Mouse (Mus musculus): ENCODE measurements around the gene Magi3.
A peak's percentile ranks its signal among the peaks of the same experiment; 100 is the strongest.

The Magi3 gene

GRCm38 (mm10) chr3:104220295-104220965 lies at the start of gene Magi3:
TSS of gene Magi3 (minus strand) at chr3:104220374.
- DNase-seq (ENCODE audit: low spot score in 2 of 2), result peak; percentile 98

- no peak for DNase-seq (ENCODE audit: low spot score in 2 of 2)
Observed at GRCm38 (mm10) chr3:104264530-104265145, 44.5 kb upstream of the Magi3 start.

- no peak for DNase-seq (ENCODE audit: low spot score in 2 of 2)
Observed at GRCm38 (mm10) chr3:104260221-104260620, 40.0 kb upstream of the Magi3 start.

GRCm38 (mm10) chr3:104259168-104259567 lies 39.0 kb upstream of the Magi3 start:
- no peak for DNase-seq (ENCODE audit: low spot score in 2 of 2)

- no peak for DNase-seq (ENCODE audit: low spot score in 2 of 2)
Observed at GRCm38 (mm10) chr3:104257041-104257440, 36.9 kb upstream of the Magi3 start.

- DNase-seq (ENCODE audit: low spot score in 2 of 2), result no peak
Observed at GRCm38 (mm10) chr3:104253760-104254159, 33.6 kb upstream of the Magi3 start.

- peak; percentile 59 to 67 for DNase-seq (ENCODE audit: low spot score in 2 of 2)
Observed at GRCm38 (mm10) chr3:104247850-104248249, 27.7 kb upstream of the Magi3 start.

GRCm38 (mm10) chr3:104247057-104247456 lies 26.9 kb upstream of the Magi3 start:
- DNase-seq (ENCODE audit: low spot score in 2 of 2), result no peak

GRCm38 (mm10) chr3:104244373-104244772 lies 24.2 kb upstream of the Magi3 start:
- DNase-seq (ENCODE audit: low spot score in 2 of 2), result no peak

GRCm38 (mm10) chr3:104243972-104244371 lies 23.8 kb upstream of the Magi3 start:
- no peak for DNase-seq (ENCODE audit: low spot score in 2 of 2)

- DNase-seq (ENCODE audit: low spot score in 2 of 2), result no peak
Observed at GRCm38 (mm10) chr3:104239785-104240184, 19.6 kb upstream of the Magi3 start.

GRCm38 (mm10) chr3:104239376-104239775 lies 19.2 kb upstream of the Magi3 start:
- DNase-seq (ENCODE audit: low spot score in 2 of 2), result no peak

GRCm38 (mm10) chr3:104237846-104238440 lies 17.8 kb upstream of the Magi3 start:
- DNase-seq (ENCODE audit: low spot score in 2 of 2), result no peak

- DNase-seq (ENCODE audit: low spot score in 2 of 2), result no peak
Observed at GRCm38 (mm10) chr3:104236029-104236428, 15.9 kb upstream of the Magi3 start.

- DNase-seq (ENCODE audit: low spot score in 2 of 2), result no peak
Observed at GRCm38 (mm10) chr3:104235099-104235498, 14.9 kb upstream of the Magi3 start.

- DNase-seq (ENCODE audit: low spot score in 2 of 2), result no peak
Observed at GRCm38 (mm10) chr3:104233366-104234312, 13.5 kb upstream of the Magi3 start.

GRCm38 (mm10) chr3:104227438-104228111 lies 7.4 kb upstream of the Magi3 start:
- no peak for DNase-seq (ENCODE audit: low spot score in 2 of 2)

- no peak for DNase-seq (ENCODE audit: low spot score in 2 of 2)
Observed at GRCm38 (mm10) chr3:104226731-104227130, 6.6 kb upstream of the Magi3 start.

GRCm38 (mm10) chr3:104221156-104221555 lies 982 bp upstream of the Magi3 start:
- DNase-seq (ENCODE audit: low spot score in 2 of 2), result no peak

GRCm38 (mm10) chr3:104219531-104220294 lies 461 bp downstream of the Magi3 start:
- DNase-seq (ENCODE audit: low spot score in 2 of 2), result peak; percentile 53 to 64

- DNase-seq (ENCODE audit: low spot score in 2 of 2), result peak; percentile 20 to 34
Observed at GRCm38 (mm10) chr3:104218926-104219325, 1.2 kb downstream of the Magi3 start.

Data from thymus, postnatal 10 days (tissue).